Mouse (Mus musculus) frontal cortex, postnatal 25 days (tissue): Measurements from ENCODE around the gene Uroc1.

Experiments used
- DNase-seq, 2 experiments: peaks; one replicate each; pipeline ENCODE4 v3.0.0; 2022; ENCODE audit warnings: low spot score in 2 of 2

Gene Uroc1

DNA sequence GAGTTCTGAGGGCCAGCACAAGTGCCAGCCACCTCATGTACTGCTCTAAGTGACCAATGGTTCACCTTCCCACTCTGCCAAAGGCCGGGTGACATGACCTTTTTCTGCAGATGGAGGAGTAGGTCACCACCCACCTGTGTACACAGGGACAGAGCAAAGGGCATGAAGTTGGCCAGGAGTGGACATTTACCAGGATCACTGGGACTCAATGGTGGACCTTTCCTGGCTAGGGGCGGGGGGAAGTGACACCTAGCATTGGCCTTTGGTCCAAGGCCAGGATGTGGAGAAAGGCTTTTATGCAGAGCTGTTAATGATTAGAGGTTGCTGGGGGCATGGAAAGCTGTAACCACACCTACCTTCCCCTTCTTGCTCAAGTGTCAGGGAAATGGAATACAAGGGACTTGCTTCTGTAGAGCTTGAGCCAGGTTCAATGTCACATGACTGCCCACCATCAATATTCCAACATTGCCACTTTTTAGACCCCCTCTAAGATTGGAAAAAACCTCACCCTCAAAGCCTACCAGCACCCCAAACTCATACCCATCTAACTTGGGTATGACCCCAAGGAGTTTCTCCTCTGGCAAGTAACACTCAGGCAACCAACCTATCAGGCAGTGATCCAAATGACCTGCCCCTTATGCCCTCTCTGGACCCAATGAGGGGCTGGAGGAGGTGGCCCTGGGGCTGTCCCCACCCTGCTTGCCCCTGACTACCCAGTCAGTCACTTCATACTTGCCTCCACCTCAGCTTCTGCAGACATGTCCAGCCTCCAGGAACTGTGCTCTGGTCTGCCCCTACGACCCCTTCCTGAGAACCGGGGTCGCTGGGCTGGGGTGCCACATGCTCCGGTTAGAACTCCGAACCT, at the start of gene Uroc1:
Uroc1 (plus strand) TSS at position 724 of the 865 bp plus-strand sequence.
- DNase-seq, result no peak

DNA sequence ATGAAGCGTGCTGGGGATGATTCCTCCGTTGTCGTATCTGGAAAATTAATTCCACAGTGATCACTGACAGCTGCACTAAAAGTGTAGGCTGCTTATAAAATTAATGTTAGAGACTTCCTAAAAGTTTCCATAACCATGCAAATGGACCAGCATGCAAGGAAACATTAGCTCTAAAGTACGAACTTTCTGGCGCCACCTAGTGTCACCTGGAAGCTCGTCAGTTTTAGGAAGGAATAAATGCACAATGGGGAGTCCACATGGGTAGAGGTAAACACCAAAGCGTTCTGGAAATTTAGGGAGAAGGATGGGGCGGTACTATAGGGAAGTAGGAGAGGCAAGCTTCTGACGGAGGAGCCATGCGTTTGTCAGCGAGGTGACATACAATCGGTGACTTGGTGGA, 44.8 kb upstream of the Uroc1 start:
- DNase-seq, result no peak

DNA sequence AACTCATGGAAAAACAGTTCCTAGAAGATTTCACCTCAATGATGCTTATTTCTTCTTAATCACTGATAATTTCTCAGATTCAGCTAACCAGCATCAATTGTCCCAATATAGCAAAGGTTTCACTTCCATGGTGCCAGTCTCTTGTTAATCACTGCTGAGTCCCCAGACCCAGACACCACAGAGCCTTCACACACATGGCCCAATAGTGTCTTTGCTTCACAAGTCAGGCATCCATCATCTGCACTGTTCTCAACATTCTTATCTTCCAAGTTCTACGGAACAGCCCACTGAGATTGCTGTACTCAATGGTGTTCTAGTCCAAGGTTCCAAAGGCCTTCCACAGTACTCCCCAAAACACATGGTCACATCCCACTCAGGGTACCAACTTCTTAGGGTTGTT, 32.2 kb upstream of the Uroc1 start, which contains the start of gene BC048671:
BC048671 (plus strand) TSS at position 301 of the 400 bp plus-strand sequence.
- DNase-seq, result no peak

DNA sequence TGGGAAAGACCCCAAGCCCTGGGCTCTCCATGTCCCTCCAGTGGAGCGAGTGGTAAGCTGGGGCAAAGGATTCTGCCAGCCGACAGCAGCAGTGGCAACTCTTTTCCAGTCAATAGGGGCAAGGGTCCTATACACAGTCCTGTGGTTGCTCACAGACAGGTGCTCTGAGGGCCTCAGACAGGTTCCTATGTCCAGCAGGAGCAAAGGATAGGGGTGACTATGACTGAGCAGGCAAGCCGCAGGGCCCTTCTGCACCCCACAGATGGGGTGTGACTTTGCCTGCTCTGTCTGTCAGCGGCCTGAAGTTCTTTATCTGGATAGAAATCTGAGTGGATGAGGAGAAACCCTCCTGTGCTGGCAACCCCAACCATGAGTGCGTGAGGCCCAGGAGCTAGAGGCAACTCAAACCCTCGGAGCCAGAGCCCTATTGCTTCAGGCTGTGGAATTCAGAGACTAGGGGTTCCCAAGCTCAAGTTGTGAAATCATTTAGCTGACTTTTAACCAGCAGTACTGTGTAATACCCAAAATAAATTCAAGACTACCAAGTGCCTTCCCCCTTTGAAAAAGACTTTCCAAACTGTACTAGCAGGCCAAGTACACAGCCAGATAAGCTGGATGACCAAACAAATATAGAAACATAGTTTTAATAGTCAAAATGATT, 26.6 kb upstream of the Uroc1 start:
- no peak for DNase-seq

DNA sequence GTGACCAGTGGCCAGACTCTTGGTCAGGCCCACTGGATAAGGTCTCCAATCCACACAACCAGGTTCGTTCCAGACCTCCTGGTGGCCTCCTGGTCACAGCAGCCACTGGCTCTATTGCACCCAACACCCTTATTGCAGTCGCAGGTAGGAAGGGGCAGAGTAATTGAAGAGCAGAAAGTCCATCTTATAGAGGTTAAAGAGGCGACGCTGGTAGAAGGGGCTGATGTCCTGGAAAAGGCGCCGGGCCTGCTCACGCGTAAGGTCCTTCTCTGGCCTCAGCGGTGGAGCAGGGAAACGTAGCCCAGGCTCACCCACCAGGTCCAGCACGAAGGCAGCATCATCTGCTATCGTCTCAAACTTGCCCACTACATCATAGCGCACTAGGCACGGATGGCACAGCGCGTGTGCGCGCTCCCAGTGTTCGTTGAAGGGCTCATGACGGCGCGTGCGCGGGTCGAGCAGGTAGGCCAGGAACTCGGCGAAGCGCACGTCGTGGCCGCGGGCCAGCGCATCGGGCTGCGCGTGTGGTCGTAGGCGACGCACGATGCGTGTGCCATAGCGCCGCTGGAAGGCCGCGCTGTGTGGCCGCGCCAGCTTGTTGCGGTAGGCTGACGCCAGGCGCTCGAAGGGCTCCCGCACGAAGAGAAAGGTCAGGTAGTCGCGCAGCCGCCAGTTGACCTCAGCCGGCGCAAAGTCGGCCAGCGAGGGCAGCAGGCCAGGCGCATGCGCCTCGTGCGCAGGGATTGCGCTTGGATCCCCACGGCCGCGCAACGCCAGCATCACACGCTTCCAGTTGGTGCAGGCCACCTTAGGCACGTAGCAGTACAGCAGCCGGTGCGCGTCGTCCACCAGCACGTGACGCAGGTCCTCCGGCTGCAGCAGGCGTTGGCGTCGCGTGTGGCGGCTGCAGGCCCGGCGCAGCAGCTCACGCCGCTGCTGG, 24.0 kb upstream of the Uroc1 start:
- DNase-seq, result no peak

DNA sequence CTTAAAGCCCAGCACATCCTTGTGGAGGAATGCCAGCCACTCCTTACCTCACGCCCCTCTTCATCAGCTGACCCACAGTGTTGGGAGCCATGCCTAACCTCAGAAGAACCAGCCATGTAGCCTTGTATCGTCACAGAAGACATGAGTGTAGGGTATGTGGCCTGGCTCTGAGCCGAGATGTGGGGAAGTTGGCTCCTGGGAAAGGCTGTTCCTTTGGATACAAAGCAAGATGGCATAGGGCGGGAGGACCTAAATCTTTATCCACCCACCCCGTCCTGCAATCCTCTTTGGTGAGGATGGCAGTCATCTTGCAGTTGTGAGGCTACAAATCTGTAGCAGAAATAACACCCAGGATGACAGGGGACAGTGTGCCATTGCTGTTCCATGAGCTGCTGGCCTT, 17.1 kb upstream of the Uroc1 start:
- peak in 1 of 2 experiments; percentile 22 for DNase-seq

DNA sequence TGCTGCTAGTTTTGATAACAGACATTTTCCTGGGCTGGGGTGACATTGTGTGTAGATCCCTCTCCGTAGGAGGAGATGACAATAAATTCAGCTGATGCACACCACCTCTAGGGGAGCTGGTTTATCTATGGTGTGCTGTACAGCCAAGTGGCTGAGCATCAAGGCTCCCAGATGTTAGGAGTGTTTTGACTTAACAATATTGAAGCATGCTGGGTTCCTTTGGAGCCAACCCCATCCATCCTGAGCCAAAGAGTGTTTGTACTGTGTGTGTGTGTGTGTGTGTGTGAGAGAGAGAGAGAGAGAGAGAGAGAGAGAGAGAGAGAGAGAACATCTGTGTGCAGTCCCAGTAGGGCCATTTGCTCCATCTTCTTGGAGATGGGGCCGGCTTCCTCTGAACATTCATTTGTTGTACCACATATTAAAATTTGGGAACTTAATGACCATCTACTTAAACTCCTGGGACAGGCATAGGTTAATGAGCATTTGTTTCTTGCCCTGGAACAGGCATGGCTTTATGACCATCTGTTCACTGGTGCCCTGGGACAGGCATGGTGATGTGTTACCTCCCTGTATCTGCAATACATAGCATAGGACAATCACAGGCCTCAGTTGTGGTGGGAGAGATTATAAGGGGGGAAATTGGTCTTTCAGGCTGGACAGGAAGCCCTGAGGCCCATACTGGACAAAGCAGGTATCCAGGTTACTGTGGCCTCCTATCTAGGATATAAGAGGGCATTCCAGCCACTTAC, 15.4 kb upstream of the Uroc1 start:
- no peak for DNase-seq

DNA sequence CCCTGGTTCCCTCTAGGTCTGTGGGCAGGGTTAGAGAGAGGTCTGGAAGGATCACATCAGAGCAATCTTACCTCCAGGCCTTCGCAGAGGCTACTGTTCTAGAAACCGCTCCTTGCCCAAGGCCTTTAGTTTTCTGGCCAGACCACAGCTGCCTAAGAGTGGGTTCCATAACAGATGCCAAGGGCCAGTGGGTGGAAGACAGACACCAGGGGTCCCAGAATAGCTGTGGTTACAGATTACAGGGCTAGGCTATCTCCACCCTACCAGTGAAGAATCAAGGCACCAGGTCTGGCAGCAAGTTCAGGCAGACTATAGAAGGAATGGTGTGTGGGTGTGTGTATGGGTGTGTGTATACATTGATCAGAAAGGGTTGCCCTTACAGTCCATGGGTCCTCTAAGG, 14.1 kb upstream of the Uroc1 start:
- DNase-seq, result no peak

DNA sequence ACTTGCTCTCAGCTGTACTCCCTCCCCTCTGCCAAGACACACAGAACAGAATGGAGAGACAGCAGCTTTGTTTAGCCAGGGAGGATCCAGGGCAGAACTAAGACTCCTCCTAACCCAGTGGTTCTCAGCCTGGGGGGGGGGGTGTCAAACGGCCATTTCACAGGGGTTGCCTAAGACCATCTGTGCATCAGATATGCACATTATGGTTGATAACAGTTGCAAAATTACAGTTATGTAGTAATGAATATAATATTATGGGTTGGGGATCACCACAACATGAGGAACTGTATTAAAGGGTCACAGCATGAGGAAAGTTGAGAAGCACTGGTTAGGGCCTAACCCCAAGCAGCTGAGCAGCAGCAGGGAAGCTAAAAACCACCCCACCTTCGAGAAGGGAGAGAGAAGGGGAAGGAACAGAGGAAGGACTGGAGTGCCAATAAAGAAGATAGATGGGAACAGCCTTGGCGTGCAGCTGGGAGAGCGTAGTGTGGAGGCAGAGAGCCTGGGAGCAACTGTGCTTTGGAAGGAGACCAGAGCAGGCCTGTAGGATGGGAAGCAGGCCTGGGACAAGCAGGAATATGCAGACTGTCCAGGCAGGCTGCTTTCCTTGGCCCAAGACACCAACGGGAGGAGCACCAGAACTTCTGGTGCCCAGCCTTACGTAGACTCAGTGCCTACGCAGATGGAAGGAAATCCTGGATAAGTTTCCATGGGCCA, 13.5 kb upstream of the Uroc1 start:
- no peak for DNase-seq

DNA sequence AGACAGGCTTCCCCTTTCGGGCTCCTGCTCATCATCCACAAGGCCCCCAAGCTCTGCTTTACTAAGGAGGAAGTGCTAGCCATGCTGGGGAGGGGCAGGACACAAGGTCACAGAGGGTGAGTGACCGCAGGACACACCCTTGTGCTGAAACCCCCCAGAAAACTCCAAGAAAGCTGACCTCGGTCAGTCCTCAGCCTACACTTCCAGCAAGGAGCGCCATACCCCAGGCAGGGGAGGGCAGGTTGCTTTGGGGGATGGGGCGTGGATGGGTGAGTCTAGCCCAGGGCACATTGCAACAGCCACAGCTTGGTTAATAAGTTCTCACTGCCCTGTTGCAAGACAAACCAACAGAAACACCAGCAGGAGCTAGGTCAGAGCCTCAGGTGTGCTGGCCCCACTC, 12.7 kb upstream of the Uroc1 start:
- DNase-seq, result no peak

DNA sequence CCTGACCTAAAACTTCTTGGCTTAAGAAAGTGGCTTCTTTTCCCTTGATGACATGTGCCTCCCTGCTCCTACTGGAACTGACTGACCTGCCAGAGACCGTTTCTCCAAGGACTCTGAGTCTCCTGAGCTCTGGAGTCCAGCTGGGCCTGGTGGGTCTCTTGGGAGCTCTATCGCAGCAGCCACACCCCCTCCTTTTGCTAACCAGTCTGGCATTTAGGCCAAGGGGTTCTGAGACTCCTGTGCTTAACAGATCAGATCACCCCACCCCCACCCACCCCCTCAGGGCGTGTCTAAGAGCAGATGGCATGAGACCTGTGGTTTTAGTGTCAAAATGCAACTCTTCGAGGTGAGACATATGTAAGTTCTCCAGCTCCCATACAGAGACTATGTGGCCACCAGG, 11.3 kb upstream of the Uroc1 start:
- no peak for DNase-seq

DNA sequence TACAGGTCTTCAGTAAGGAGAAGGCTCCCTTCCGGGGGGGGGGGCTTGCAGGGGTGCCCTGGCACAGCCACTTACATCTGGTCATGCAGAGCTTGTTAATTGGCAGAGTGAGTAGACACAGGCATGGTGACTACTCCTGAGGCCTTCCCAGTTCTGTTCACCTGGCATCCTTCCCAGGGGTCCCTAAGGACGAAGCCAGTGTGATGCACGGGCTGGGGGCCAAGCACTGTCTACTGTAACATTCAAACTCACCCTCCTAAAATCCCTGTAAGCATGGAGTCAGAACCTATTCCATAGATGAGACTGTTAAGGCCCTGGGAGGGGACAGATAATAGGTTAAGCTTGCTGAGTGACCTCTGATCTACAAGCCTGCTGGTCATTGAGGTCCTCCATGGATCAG, 9.1 kb upstream of the Uroc1 start:
- no peak for DNase-seq

DNA sequence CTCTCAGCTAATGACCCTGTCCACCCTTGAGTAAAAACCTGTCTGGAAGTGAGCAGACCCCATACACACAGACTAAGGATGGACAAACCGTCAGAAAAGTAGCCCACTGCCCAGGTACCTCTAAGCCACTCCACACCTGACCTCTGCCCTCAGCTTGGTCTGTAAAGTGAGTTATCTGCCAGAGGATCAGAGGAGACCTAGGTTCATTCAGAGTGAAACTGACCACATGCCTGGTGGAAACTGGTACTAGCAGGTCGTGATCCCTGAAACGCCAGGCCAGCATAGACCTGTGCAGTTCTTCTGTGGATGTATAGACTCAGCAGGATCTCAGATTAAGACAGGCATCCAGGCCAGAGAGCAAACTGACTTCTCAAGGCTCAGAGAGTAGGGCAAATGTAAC, 8.6 kb upstream of the Uroc1 start:
- DNase-seq, result no peak

DNA sequence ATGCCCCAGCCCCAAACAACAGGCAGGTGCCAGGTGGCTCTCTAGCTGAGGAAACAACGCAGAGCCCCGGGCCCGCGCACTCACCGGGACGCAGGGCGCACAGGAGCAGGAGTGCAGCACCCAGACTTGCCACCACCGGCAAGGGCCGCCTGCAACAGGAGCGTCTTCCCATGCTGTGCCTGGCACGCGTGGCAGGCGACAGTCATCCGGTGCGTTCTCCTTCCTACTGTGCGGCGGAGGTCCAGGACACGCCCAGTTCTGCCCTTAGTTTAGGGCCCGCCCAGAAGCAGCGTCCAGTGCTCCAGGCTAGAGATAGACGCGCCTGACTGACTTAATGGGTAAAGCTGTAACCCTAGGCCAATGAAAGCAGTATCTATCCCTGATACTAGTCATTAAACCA, 8.1 kb upstream of the Uroc1 start, which contains the start of gene Chst13:
Chst13 (minus strand) TSS at position 195 of the 400 bp plus-strand sequence.
- no peak for DNase-seq

DNA sequence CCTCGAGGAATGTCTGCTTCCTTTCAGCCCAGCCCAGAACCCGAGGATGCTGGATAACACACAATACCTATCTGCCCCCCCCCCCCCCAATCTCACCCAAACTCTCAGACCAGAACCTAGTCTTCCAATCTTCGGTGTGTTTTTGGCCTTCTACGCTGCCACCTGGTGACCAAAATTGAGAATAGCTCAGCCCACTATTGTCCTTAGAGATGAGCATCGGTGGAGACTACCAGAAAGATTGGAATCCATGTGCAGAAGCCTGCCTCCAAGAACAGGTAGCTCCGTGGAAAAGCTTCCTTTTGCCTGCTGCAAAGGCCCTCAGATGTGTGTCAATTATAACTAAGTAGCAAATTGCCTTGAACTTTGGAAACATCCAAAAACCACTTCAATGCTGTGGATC, 5.4 kb upstream of the Uroc1 start:
- no peak for DNase-seq

DNA sequence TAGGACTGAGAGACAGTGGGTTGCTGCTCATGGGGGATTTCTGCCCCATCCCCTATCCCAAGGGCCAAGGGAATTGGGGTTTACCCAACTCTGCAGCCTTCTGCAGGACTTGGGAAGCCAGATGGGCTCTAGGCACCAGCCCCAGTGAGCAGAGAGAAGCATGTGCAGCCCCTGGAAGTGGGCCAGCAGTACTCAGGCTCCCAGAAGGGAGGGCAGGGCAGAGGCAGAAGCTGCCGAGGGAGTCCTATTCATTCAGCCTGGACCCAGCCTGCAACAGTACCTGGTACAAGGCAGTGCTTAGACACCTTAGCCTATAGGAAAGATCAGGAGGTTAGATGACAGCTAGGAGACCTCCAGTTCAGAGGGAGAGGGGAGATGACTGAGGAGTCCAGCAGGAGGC, 3.1 kb upstream of the Uroc1 start:
- DNase-seq, result no peak

DNA sequence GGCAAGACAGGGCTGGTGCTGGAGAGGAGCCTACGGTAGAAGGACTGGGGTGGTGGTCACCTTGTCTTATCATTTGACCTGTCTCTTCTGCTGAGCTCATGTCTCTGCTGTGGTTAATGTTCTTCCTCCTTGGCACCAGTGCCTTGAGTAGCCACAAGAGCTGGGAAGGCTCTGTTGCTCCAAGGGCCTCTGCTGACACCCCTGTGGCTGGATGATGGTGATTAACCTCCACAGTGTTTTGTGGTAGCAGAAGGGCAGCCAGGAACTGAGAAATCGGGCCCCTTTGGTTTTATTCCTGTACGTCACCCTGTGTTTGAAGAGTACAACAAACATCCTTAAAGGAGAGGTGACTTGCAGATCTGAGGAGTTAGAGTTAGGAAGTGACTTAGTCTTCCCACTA, 1.2 kb downstream of the Uroc1 start:
- DNase-seq, result no peak

DNA sequence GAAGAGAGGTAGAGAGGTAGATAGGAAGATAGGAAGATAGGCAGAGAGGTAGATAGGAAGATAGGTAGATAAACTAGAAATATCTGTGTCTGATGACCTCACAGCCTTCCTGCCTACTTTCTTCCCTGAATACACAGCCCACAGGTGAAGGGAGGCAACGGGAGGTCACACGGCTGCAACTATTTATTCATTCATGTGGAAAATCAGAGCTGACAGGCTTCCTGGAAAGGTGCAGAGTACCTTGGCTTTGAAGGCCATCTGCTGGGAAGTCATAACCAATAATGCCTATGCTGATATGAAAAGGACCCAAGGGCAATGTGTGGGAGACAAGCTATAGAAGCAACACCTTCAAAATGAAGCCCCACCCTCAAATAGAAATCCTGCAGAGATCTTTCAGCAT, 9.3 kb downstream of the Uroc1 start:
- DNase-seq, result no peak

DNA sequence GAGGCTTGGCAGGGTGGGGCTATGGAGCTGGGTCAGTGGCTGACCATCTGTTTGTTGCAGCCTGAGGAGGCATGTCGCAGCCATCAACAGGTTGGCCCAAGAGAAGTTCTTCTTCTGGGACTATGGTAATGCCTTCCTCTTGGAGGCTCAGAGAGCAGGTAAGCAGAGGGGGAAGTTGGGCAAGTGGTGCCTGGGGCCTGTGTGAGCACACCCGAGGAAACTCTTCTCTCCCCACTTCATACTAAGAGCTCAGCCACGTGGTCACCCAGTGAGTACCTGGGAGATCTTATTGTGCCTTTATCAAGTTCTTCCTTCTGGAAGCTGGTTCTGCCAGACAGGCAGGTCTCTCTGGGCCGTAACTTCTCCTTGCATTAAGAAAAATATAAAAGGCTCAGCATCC, 14.1 kb downstream of the Uroc1 start:
- DNase-seq, result no peak

DNA sequence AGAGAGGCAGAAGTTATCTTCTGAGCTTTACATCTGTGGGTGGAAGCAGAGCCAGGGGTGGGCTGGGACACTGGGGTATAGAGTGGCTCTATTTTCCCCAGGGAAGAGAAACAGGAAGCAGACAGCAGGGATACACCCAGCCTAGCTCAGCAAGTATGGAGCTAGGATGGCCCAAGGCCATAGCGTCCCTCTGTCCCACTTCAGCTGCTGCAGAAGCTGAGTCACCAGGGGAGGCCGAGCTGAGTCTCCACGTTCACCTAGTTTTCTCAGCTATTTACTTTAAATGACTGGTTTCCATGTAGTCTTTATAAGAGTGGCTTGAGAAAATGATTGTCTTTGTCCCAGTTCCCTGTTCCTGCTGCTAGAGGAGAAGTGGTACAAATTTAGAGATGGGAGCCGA, 15.4 kb downstream of the Uroc1 start:
- DNase-seq, result no peak

DNA sequence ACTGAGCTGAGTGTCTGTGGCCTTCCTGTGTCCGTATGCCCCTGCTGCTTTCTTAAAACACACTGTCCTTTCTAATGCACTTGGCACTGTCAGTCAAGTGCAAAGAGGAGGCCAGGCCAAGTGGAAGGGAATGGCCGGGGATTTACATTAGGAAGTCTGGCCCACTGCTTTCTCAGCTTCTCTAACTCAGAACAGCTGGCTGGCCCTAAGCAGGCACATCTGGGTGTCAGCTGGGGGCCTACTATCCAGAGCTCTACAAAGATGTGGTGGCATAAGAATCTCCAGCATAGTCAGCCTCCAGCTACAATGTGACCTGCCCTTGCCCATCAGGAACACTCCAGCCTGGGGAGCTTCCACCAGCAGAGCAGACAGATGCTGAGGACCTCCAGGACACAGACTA, 16.9 kb downstream of the Uroc1 start:
- no peak for DNase-seq
